Mouse (Mus musculus) cerebellum, postnatal 25 days (tissue): ENCODE measurements around the gene Pank4.
A peak's percentile ranks its signal among the peaks of the same experiment; 100 is the strongest.

Source experiments
- DNase-seq, 2 experiments: peaks; one replicate each; pipeline ENCODE4 v3.0.0; 2021; ENCODE audit warnings: mixed read lengths in 2 of 2

The Pank4 gene

DNA sequence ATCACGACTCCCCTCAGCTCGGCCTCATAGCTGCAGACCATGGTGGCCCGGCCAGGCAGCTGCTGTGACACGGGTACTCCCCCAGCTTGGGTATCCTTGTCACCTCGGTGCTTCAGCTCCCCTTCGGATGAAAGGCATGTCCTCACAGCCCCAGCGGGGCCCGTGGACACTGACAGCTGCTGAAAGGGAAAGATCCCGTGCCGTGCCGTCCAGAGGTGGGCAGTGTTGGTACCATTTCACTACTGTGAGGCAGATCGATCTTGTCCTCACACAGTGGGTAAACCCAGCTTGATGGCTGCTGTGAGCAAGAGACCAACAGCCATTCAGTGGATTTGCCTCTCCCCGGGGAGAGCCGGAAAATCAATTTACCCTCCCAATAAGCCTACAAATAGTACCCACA is 50.3 kb downstream of the Pank4 start:
- DNase-seq, result peak in 1 of 2 experiments; percentile 45

DNA sequence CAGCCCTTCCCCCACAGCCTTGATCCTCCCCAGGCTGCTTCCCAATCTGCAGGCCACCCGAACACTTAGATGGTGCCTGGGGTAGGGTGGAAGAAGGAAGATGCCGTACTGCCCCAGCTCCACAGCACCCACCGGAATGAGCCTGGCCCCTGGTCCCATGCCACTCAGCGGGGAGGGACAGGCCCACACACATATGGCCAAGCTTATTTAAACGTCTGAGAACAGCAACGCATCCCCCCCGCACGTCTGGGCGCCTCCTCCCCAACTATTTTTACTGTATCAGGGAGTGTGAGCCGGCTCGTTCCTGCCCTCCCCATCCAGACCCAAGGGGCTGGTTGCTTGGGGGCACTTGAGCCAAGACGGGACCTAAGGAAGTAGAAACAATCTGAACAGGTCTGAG is 50.9 kb downstream of the Pank4 start:
- DNase-seq, result no peak

DNA sequence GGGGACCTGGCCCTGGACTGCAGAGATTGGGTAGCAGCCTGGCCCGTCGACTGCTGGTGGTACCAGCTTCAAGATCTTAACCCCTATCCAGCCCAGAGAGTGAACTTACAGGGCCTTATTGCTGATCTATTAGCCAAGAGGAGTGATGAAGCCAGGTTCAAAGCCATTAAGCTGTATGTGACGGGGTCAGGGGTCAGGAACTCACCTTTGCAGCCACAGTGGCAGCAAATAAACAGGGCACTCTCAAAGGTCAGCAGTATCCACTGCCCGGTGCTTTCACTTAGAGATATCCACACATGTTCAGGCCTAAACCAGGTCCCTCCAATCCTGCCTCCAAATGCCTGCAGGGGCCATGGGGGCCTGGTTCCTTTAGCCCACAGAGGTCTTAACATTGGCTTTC is 51.6 kb downstream of the Pank4 start:
- DNase-seq, result no peak

DNA sequence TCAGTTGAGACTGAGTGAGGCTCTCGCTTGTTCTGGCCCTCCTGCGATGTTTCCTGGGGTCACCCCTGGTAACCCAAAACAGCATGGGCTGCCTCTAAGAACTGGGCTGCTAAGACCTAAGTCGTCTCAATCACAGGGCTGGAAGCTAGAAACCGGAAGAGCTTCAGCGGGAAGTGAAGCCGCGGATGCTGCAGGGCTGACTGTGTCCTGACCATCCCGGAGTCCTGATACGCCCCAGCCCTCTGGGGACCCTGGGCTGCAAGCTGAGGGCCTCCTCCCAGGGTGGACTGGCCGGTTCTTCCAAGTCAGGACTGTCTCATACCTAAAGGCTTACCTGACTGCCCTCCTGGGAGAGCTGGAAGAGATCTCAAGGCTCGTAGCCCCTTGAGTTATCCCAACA is 52.9 kb downstream of the Pank4 start:
- DNase-seq, result peak; percentile 47 to 58

DNA sequence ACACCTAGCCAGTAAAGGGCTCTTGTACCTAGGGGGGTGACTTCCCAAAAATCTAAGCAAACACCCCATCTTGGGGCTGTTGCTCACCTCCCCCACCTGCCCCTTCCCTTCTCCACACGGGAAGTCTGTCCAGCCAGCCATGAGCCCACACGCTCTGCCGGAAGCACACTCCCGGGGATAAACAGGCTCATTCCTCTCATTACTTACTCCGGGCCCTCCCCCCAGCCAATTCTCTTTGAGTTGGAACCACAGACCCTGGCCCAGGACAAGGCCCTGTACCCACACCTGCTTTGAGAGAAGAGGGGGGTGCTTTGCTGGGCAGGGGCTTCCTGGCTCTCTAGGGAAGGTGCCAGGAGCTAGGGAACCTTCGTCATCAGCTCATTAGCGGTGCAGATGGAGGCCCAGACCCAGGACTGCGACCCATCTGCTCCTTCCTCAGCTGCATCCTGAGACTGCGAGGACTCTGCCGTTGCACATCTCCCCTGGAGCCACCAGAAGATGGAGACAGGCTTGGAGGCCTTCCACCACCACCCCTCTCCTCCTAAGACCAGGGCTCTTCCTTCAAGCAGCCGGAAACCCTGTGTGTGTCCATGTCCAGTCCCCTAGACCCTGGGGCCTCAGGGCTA is 53.4 kb downstream of the Pank4 start:
- peak; percentile 78 to 80 for DNase-seq

DNA sequence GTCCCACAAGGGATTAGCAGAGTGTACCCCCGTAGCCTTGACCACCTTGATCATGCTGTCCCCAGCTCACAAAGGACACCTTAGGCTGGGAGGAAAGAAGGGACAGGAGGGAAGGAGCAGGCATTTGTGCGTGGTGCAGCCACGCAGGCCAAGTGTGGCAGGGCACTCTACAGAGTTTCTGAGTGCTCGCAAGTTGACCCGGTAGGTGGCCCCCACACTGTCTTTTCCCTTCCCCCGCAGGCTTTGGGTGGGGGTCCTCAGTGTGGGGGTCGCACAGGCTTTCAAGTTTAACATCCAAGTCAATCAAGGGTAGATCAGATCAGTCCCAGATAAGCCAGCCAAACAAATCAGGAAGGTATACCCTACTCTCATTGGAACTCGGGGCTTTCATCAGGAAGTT is 54.1 kb downstream of the Pank4 start:
- peak in 1 of 2 experiments; percentile 55 for DNase-seq

DNA sequence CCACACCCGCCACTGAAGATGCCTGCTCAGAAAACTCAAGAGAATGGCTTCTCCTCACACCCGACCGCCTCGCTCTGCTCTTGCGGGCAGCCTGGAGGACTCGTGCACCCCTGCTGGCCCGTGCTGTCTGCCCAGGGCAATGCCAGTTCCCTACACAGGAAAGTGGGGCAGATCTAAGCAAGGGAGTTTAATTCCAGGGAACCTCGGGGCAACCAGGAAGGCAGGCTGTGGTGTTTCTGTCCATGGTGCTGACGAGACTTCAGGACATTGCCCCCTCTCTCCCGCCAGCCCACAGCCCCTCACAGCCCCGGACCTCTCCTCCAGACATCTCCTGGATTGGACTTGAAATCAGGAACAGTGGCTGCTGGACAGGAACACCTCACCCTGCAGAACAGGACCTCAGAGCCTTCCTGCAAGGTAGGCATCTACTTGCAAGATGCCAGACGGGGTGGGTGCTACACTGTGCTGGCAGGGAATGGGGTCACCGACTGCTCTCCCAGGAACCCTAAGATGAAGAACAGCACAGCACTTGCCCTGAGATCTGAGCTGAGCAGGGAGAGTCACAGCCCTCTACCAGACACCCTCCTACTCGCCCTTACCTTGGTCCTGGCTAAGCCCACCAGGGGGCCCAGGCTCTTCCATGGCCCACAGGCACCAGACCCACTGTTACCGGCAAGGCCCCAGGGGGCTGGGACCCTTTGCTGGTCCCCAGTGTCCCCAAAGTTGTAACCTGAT is 54.8 kb downstream of the Pank4 start:
- peak; percentile 84 to 86 for DNase-seq

DNA sequence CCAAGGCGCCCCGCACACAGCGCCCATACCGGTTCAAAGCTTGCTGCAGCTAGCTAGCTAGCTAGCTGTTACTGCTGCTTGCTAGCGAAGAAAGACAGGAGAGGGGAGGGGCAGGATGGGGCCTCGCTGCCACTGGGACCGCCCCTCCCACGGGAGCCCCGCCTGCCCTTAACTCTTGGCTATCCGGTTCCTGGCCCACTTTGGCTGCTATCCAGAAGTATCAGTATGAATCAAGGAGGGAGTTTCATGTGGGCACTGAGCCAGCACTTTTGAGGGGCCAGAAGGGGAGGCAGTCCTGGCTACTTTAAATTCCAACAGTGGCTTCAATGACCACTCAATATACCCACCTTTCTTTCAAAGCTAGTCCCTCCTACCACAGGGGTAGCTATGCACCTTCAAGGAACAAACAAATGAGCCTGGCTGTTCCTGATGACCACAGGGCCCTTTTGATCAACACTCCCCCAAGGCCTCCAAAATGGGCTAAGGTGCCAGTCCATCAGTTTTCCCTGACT is 55.5 kb downstream of the Pank4 start:
- DNase-seq, result peak; percentile 91 to 94

DNA sequence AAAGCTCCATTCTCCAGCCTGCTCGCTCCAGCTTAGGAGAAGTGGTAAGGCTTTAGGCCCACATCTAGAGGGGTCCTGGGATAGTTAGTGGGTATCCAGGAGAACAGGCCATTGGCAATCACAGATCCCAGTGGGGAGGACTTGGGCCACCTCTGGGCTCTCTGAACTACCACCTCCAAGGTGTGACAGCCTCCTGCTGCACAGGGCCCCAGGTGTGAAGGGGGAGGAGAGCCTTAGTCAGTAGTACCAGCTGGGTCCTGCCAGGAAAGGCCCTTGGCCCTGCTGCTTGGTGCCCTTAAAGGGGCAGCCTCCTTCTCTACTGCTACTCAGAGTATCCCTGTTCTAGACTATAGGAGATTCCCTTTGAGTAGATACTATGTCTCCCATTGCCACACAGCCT is 56.2 kb downstream of the Pank4 start:
- no peak for DNase-seq

DNA sequence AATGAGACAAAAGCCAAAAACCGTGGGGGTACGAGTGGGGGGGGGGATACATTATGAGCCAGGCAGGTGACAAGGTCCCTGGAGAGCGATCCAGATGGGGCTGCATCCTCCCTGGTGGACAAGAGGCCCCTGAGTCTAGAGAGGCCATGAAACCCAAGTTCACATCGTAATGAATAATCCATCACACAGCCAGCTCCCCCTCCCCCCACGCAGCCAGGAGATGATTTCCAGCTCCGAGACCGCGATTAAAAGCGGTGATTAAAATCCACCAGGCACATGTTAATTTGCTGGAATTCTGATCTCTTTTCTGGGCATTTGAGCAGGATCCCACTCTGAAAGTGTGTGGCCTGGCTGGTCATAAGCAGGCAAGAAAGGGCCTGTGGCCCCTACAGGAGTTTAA is 56.9 kb downstream of the Pank4 start:
- DNase-seq, result peak in 1 of 2 experiments; percentile 49

DNA sequence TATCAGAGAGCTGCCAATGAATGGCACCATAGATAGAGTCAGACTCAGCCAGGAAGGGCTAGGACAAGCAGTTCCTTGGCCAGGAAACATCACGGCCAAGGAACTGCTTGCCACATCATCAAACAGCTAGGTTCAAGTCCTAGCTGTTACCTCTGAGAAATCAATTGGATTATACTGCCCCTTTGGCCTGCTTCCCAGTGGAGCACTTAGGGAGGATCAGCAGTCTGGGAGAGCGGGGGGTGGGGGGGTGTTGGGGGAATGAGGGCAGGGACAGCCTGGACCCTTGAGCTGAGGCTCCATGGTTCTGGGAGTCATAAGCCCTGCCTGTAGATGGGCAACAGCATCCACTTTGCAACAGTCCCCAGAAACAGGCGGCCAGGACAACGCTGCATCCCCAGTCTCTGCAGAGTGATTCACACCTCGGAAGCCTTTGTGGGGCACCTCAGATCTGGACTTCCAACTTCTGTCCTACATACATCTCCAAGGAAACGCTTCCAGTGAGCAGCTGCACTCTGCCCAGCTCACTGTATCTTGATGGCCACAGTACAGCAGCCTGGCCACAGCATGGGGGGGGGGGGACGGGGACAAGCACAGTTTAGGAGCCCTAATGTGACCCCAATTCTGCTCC is 58.4 kb downstream of the Pank4 start:
- no peak for DNase-seq

DNA sequence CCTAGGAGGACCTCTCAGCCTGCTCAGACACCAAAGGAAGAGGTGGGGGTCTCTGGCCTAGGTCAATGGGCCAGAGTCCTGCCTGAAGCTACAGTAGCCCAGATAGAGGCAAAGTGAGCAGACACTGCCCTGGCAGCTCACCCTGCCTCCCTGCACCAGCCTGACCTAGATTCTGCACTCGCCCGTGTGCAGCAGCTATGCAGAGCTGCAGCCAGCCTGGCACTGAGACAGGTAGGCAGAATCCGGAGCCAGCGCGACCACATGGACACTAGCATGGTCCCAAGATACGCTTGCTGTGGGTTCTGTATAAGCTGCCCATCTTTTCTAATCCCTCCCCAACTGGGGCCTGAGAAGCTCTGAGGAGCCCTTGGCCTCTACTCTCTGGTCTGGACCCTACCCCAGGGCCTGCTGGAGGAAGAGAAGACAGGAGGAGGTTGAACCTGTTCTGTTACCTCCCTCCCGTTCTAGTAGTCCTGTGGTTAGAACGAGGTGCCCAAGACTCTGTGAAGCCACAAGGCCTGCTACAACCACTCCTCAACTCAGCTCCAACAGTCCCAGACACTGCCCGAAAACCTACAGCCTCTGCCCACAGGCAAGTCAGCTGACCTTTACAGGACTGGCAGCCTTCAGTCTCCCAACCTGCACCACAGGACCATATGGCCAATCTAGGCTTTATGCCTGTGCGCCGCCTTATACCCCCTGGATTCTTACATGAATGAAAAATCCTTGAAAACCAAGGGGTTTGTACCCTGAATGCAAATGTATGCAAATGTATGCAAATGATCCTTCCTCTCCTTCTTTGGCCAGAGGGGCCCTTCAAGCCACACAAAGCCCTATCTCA is 60.5 kb downstream of the Pank4 start:
- DNase-seq, result peak; percentile 89 to 92
